Mouse (Mus musculus): ENCODE measurements around the gene Kif28.
"Not testable (repeated sequence)": the region's sequence is repeated elsewhere in the genome, so short reads cannot be mapped to it uniquely, and the experiment has no call there.

Kif28 gene

GRCm38 (mm10) chr1:179709390-179709789 is 35.7 kb downstream of the Kif28 start:
- in situ Hi-C loops (cut with MboI, MseI) = no loop called here

- in situ Hi-C loops (cut with MboI, MseI) = no loop called here
These were observed 39.9 kb downstream of the Kif28 start for GRCm38 (mm10) chr1:179705154-179705553.

DNA sequence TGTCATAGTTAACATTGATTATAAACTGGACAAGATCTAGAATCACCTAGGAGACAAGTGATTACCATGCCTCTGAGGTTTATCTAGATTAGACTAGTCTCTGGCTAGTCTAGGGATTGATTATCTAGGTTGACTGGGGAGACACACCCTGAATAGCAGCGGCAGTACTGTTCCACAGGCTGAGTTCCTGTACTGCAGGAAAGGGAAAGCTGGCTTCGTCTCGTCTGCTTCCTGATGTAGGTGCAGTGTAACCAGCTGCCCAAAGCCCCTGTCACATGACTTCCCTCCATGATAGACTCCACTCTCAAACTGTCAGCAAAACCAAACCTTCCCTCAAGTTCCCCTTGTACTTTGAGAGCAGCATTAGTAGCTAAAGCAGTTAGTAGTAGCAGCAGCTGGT is 40.9 kb downstream of the Kif28 start:
- in situ Hi-C loops (cut with MboI, MseI) = no loop called here

- in situ Hi-C loops (cut with MboI, MseI) = no loop called here
These were observed 55.6 kb downstream of the Kif28 start for GRCm38 (mm10) chr1:179689479-179689878.

GRCm38 (mm10) chr1:179688914-179689313 is 56.2 kb downstream of the Kif28 start:
- in situ Hi-C loops (cut with MboI, MseI) = no loop called here

DNA sequence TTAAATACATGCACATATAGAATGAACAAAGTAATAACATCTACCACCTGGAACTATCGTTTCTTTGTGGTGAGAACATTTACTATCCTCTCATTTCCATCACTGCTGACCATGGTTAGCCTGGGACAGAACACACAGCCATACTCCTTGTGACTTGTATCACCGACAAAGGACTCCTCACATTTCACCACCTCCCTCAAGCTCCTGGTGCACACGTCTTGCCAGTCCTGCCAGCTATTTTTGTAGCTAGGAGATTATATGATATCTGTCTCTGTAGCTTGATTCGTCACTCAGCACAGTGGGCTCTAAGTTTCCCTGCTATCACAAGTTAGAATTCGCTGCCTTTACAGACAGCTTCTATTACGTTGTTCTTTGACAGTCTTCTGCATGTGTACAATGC is 56.7 kb downstream of the Kif28 start:
- in situ Hi-C loops (cut with MboI, MseI) = no loop called here

DNA sequence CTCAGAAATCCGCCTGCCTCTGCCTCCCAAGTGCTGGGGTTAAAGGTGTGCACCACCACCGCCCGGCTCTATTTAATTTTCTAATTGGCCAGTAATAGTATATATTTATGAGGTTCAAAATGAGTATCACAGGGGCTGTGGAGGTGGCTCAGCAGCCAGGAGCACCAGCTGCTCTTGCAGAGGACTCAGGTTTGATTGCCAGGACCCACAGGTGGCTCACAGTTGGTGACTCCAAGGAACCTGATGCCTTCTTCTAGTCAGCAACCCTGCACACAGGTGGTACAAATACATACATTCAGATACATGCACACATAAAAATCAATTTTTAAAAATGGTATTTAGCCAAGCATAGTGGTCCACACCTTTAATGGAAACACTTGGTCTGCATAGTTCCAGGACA is 57.1 kb downstream of the Kif28 start:
- in situ Hi-C loops (cut with MboI, MseI) = no loop called here

DNA sequence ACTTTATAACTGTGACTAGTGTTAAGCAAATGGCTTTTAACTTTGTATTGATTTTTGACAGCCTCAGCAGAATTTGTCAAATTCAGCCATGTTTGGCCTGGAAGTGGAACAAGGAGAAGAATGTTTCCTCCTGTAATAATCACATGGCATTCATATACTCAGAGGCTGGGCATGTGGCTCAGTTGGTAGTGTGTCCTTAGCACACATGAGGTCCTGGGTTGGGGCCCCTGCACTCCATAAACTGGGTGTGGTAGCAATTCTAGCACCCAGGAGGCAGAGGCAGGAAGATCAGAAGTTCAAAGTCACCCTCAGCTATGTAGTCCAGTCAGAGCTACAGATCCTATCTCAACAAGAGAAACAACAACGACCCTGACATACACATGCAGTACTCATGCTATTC is 57.8 kb downstream of the Kif28 start:
- in situ Hi-C loops (cut with MboI, MseI) = no loop called here

DNA sequence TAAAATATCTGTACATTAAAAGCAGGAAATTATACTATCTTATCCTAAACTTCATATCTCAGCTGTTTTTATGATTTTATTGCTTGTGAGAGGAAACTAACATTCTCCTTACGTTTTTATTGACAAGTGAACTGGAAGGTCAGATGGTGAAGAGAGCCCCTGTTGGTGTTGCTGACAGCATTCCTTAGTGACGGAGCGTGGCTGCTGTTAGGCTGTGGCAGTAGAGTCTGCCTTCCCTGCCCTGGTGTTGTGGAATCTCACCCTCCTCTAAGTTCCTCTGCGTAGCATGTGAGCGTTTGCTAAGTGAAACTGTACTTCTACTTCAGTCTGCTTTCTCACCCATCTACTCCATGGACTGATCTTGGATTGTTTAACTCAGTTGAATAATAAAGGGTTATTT is 58.3 kb downstream of the Kif28 start:
- in situ Hi-C loops (cut with MboI, MseI) = no loop called here

GRCm38 (mm10) chr1:179686348-179686747 is 58.7 kb downstream of the Kif28 start:
- in situ Hi-C loops (cut with MboI, MseI) = no loop called here

DNA sequence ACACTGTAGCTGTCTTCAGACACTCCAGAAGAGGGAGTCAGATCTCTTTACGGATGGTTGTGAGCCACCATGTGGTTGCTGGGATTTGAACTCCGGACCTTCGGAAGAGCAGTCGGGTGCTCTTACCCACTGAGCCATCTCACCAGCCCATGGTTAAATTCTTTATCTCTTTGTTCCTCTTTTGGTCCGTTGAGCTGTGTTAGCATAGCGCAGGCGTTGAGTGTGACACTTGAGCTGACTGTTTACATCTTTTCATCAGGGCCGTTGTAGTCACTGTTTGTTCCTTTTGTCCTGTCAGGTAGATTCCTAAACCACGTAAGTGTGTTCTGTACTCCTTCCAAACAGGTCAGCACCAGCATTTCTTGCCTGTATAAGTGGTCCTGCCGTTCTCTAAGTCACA is 62.3 kb downstream of the Kif28 start:
- in situ Hi-C loops (cut with MboI, MseI) = not testable (repeated sequence)

GRCm38 (mm10) chr1:179679326-179679725 is 65.7 kb downstream of the Kif28 start:
- in situ Hi-C loops (cut with MboI, MseI) = no loop called here

- in situ Hi-C loops (cut with MboI, MseI) = no loop called here
These were observed 68.0 kb downstream of the Kif28 start for GRCm38 (mm10) chr1:179677031-179677430.

- in situ Hi-C loops (cut with MboI, MseI) = no loop called here
These were observed 70.7 kb downstream of the Kif28 start for GRCm38 (mm10) chr1:179674355-179674754.

DNA sequence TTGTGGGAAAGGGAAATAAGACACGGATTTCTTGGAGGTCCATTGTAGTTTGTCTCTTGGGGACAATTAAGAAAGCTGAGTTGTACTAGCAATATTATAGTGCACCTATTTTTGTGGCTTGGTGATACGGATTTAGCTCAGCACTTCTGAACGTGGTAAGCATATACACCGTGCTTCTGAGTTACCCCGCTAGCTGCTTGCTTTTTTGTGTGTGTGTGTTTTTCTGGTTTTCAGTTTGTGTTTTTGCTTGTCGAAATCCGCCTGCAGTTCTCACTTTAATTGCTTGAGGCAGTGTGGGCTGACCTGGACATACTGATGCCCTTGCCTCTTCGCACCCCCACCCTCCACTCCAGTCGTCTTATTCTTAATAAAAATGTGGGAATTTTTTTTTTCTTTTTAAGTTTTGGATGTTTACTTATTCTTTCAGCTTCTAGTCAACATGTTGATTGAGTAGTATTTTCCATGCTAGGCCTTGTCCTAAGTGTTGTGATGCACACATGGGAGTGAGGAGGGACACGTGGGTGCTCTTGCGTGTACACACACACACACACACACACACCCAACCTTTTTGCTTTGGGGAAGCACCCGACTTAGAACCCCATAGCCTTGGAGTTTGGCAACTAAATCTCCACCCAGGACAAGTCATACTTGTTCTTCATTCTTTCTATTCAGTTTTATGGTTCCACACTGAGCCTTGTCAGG is 76.1 kb downstream of the Kif28 start:
- in situ Hi-C loops (cut with MboI, MseI) = loop anchor here (5.0 kb wide), 1 partner anchor 37 kb away; no protein-coding TSS in a partner anchor

DNA sequence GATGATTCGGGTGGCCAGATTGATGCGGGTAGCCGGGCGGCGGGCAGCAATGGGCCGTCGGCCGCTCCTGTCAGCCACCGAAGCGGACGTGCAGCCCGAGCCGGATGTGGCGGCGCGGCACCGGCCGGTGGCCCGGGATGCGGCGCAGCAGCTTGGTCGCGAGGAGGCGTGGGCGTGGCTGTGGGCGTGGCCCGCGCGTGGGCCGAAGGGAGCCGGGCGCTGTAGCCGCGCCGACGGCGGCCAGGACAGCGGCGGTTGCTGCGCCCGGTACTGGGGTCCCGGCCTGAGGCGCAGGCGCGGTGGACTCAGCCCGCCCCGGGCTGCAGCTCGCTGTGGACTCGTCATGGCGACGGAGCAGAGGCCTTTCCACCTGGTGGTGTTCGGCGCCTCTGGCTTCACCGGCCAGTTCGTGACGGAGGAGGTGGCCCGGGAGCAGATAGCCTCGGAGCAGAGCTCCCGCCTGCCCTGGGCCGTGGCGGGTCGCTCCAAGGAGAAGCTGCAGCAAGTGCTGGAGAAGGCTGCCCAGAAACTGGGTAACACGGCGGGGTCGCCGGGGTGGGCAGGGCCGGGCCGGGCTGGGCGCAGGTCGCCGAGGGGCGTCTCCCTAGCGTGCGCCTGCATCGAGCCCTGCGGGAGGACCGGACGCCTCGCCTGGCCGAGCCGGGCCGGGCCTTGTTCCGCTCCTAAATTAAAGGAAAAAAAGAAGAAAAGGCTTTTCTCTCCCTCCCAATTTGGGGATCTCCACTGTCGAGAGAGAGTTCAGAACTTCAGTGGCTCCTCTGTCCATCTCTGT is 76.9 kb downstream of the Kif28 start, which contains the start of gene Sccpdh:
Sccpdh (plus strand) TSS at position 198 of the 793 bp plus-strand sequence.
- in situ Hi-C loops (cut with MboI, MseI) = loop anchor here (5.0 kb wide), 1 partner anchor 36 kb away; no protein-coding TSS in a partner anchor

GRCm38 (mm10) chr1:179667450-179667849 is 77.6 kb downstream of the Kif28 start:
- in situ Hi-C loops (cut with MboI, MseI) = loop anchor here (5.0 kb wide), 1 partner anchor 35 kb away; no protein-coding TSS in a partner anchor

GRCm38 (mm10) chr1:179666971-179667370 is 78.1 kb downstream of the Kif28 start:
- in situ Hi-C loops (cut with MboI, MseI) = loop anchor here (5.0 kb wide), 1 partner anchor 35 kb away; no protein-coding TSS in a partner anchor

DNA sequence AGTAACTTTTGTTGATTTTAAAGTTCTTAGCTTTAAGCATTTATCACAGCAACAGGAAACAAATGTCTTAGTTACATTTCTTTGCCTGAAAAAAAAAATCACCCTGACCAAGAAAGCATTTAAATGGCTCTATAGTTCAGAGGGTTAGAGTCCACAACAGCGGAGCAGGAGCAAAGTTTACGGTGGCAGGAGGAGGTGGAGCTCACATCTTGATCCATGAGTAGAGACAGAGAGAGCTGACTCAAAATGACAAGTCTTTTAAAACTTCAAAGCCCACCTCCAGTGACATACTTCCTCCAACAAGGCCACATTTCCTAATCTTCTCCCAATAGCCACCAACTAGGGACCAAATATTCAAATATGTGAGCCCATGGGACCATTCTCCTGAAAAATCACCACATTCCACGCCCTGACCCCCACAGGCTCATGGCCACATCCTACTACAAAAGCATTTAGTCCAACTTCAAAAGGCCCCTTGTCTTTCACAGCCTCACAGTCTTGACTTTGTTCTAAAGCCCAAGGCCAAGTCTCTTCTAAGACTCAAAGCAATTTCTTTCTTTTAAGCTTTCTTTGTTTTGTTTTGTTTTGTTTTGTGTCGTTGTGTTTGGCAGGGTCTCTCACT is 80.7 kb downstream of the Kif28 start:
- in situ Hi-C loops (cut with MboI, MseI) = no loop called here

- in situ Hi-C loops (cut with MboI, MseI) = no loop called here
These were observed 82.0 kb downstream of the Kif28 start for GRCm38 (mm10) chr1:179663065-179663464.

GRCm38 (mm10) chr1:179651224-179651623 is 93.8 kb downstream of the Kif28 start:
- in situ Hi-C loops (cut with MboI, MseI) = no loop called here

GRCm38 (mm10) chr1:179650284-179650683 is 94.8 kb downstream of the Kif28 start:
- in situ Hi-C loops (cut with MboI, MseI) = no loop called here
